ENCODE assay signal across 25 mouse cellular contexts in the genomic region with DNA sequence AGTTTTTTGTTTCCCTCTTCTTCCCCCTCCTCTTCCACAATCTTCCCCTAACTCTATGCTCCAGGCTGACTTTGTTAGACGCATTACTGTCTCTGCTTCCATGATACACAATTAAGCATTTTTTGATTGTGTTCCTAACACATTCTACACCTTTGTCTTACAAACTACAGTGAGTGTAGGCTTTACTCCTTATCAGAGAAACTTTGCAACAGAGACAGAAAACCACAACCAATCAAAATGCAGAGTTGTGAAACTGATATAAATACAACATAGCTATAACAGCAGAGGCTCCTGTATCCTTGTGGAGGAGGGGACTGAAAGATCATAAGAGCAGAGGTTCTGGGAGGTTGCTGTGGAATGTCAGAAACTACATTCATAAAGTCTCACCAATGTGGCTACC.
"Had no signal": no experiment of that assay in that cellular context is flagged by ENCODE, and none has a peak within 500 bp of the region (broad histone marks: within the 10 kb centered on the region; RNA-seq: fewer than 3 reads in every experiment).

No protein-coding gene starts in this region.

- H3K4me3 ChIP-seq: heart, embryonic 10.5 days; heart, embryonic 13.5 days; heart, embryonic 15.5 days; hindbrain, embryonic 13.5 days; hindbrain, embryonic 15.5 days; kidney, embryonic 15.5 days; limb, embryonic 10.5 days; limb, embryonic 12.5 days; liver, embryonic 13.5 days had no signal

- H3K9ac ChIP-seq: heart, embryonic 13.5 days; heart, embryonic 15.5 days; hindbrain, embryonic 13.5 days; hindbrain, embryonic 15.5 days; kidney, embryonic 15.5 days; limb, embryonic 12.5 days; liver, embryonic 13.5 days had no signal

- H3K36me3 ChIP-seq: heart, embryonic 10.5 days; heart, embryonic 13.5 days; heart, embryonic 15.5 days; hindbrain, embryonic 13.5 days; hindbrain, embryonic 15.5 days; kidney, embryonic 15.5 days; limb, embryonic 10.5 days; limb, embryonic 12.5 days; liver, embryonic 13.5 days had no signal

- H3K27me3 ChIP-seq: heart, embryonic 15.5 days; hindbrain, embryonic 15.5 days; kidney, embryonic 15.5 days; limb, embryonic 12.5 days; liver, embryonic 13.5 days had no signal

- DNase-seq: gastrocnemius, postnatal 14 days; gastrocnemius, postnatal 36 days; heart, adult 18-20 months; heart, postnatal 14 days; heart, postnatal 36 days; kidney, adult 11 months; kidney, adult 9 months; kidney, postnatal 14 days; kidney, postnatal 36 days; layer of hippocampus, adult 9-11 months; layer of hippocampus, postnatal 36 days; liver; liver, embryonic 13.5 days had no signal

- ATAC-seq: hindbrain, postnatal 0 days; intestine, embryonic 16.5 days had no signal

- H3K27ac ChIP-seq: heart, embryonic 10.5 days; heart, embryonic 13.5 days; heart, embryonic 15.5 days; hindbrain, embryonic 13.5 days; hindbrain, embryonic 15.5 days; hindbrain, postnatal 0 days; kidney, embryonic 15.5 days; kidney, postnatal 0 days; limb, embryonic 10.5 days; limb, embryonic 12.5 days; liver, embryonic 13.5 days had no signal

- H3K9me3 ChIP-seq: heart, embryonic 10.5 days; heart, embryonic 13.5 days; heart, embryonic 15.5 days; hindbrain, embryonic 13.5 days; hindbrain, embryonic 15.5 days; kidney, embryonic 15.5 days; limb, embryonic 10.5 days; limb, embryonic 12.5 days; liver, embryonic 13.5 days had no signal

- H3K4me2 ChIP-seq: heart, embryonic 13.5 days; heart, embryonic 15.5 days; hindbrain, embryonic 13.5 days; hindbrain, embryonic 15.5 days; kidney, embryonic 15.5 days; limb, embryonic 12.5 days; liver, embryonic 11.5 days; liver, embryonic 13.5 days had no signal

- H3K4me1 ChIP-seq: heart, embryonic 10.5 days; heart, embryonic 13.5 days; heart, embryonic 15.5 days; hindbrain, embryonic 13.5 days; hindbrain, embryonic 15.5 days; kidney, embryonic 15.5 days; limb, embryonic 10.5 days; limb, embryonic 12.5 days; liver, embryonic 13.5 days had no signal
